Mouse (Mus musculus) right cerebral cortex, adult 2 months (tissue): ENCODE results near the gene Btnl1.

Experiments used
- DNase-seq, 2 experiments: peaks; one replicate each; pipeline ENCODE4 v3.0.0; 2021 to 2022; ENCODE audit warnings: low spot score in 2 of 2

The Btnl1 gene

DNA sequence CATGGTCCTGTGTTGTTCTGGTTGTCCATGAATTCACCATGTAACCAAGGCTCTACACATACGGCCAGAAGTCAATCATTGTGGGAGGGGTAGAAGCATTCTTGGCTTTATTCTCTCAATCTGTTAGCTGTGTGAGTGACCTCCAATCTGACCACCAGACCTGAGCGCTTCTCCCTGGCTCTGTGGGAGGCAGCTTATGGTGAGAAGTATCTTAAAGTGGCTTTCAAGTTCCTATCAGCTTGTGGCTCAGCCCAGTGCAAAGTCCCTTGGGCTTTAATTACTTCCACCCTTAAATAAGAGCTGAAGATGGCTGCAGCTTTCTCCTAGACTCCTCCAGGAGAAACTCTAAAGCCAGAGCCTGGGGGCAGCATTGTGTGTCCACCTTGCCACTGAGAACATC lies at the start of gene Btnl1:
Gene Btnl1 (plus strand): TSS at position 286 of the 400 bp plus-strand sequence.
- no peak for DNase-seq

DNA sequence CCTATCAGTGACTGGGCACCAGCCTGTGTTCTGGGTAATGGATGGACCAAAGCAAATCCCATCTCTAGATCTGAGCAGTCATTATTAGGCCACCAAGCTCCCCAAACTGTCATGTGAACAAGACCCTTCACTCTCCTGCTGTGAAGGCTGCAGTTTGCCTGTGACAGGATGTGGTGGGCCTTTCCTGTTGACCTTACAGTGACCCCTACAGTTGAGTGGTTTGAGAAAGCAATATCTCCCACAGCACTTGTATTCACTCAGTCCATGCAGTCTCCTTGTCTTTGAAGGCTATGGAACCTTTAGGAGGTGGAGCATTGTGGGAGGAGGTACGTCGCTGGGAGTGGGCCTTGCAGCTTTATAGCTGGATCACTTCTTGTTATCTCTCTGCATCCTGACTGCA lies 47.1 kb upstream of the Btnl1 start:
- DNase-seq, result no peak

DNA sequence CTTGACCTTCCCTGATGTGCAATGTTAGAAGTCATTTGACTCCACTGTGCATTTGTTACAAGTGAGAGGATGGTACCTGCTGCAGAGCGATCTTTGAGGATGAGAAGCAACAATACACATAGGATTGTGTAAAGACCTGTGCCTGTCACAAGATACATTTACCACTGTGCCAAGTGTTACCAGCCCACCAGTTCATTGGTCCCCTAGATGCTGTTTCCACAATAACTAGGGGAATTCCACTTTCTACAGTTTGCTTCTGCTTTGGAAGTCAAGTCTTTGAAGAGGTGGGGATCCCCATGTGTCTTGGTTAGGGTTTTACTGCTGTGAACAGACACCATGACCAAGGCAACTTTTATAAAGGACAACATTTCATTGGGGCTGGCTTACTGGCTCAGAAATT lies 45.7 kb upstream of the Btnl1 start:
- DNase-seq, result no peak

DNA sequence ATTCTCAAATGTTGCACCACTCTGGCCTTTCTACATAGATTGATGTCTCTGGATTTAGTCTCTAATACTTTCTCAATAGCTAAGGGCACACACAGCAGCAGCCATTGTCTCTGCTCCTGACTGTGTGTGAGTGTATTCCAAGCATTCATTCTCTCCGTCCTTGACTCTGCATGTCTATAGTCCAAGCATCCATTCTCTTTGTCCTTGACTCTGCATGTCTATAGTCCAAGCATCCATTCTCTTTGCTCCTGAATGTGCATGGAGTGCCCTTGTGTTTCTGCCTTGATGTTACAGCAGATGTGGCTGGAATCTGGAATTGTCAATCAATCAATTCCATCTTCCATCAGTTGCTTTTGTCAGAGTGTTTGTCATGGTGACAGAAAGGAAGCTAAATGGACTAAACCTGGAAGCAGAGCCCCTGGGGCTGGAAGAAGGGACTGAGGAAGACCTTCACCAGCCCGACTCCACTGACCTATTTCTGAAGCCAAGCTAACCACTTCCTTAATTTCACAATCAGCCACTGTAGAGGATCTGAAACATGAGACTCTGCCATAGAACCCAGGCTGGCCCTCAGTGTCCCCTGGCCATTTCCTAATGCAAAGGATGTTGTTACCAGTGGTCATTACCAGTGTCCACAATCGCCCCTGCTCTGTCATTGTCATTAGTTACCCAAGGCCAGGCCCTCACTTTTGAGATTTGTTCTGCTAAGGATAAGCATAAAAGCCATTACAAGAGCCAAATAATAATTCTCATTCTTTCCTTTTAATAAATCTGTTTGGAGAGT lies 36.1 kb upstream of the Btnl1 start:
- no peak for DNase-seq

DNA sequence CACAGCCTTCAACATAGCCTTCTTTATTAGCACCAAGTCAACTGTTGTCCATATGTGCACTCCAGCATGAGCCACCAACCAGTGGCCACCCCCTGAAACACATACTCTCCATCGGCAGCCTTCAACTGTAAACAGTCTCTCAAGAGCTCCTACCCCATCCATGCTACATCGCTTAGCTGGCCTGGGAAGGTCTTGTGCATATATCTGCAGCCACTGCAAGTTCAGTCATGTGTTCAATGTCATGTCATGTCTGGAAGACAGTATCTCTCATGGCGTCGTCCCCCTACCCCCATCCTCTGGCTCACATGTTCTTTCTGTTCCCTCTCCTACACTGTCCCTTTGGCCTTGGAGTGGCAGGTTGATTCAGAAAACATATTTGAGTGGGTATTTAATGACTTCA lies 32.0 kb upstream of the Btnl1 start:
- DNase-seq, result no peak

DNA sequence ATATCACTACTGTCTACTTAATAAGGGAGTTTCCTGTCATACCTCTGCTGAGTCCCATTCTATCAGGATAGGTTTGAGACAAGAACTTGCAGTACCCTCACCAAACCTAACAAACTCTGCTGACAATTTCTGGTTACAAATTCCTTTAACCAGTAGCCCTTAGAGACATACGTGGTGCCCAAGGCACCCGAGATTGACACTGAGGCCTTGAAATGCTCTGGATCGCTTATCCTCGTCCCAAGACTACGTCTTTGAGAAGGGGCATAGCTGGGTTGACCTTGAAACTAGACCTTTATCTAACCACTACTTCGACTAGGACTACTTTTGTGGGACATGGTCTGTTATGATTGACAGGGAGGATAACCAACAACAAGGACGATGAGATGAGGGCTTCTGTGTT lies 31.4 kb upstream of the Btnl1 start:
- DNase-seq, result no peak

DNA sequence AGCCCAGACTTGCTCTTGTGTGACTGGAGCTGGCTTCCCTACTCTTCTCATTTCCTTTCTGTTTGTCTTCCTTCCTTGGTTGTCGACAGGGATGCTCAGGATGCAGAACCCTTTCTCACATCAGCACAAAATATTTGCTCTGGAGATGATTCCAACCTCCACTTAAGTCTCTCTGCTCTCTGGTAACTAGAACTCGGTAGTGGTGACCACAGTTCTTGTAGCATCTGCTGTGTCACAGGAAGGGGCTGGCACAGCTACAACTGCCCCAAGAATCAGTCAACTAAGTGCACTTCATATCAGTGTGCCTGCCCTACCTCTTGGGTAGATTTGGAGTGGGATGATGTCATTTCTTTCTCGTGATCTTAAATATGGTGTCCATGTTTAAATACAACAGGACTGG lies 30.9 kb upstream of the Btnl1 start:
- no peak for DNase-seq

DNA sequence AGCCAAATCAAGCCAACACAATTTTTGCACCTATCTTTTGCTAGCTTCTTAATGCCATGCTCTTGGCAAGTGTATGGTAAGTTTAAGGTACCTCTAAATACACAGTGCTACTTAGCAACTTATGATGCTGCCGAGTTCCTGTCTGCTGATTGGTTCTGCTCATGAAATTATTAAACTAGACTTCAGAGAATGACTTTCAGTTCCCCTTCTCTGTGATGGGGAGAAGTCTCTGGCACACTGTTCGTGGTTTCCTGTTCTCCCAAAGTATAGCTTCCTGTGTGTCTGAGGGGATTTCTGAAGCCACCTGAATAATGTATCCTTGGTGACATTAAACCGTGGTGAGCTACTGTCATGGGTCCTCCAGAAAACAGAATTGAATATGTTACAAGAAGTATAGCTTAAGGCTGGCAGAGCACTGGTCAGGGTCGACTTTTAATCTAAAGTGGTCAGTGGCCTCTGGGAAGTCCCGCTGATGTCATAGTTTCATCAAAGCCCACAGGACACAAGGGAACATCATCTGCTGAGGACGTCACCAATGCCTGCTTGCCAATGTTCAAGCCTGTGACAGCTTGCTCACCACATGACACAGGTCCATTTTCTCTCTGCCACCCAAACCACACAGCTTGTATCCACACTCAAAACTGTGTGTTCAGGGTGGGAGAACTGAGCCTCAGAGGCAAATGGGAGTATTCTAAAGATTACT lies 29.2 kb upstream of the Btnl1 start:
- peak; percentile 62 to 80 for DNase-seq

DNA sequence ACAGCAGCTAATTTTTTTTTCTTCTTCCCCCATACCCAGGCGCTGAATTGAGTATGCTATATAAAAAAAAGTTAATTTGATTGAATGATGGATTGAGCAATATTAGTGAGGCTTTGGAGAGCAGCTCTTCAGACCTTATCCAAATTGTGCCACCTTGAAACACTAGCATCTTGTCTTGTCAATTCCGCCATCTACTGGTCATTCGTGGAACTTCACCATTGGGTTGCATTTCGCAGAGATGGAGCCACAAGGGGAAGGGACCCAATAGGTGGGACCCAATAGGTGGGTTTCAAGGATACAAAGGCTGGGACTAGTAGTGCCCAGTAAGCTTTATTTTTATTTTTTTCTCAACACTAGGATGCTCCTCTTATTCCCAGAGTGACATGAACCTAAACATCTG lies 27.5 kb upstream of the Btnl1 start:
- DNase-seq, result peak; percentile 88 to 89

DNA sequence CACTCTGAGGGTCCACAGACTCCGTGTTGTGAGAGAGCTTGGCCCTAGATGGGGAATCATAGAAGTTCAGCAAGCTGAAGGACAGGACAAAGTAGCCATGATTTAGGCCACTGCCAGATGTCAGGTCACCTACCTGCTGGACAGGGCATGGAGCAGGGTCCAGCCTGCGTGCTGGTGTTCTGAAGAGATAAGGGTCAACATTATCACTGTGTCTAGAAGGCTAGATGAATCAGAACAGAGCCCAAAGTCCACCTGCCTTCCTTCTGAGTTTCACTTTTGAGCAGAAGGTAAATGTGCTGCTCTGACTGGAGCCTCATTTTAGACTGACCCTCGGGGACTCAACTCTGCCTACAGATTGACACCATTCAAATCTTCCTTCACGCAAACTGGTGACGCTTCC lies 22.4 kb upstream of the Btnl1 start, which contains the start of gene Btnl2:
Gene Btnl2 (plus strand): TSS at position 284 of the 400 bp plus-strand sequence.
- DNase-seq, result no peak

DNA sequence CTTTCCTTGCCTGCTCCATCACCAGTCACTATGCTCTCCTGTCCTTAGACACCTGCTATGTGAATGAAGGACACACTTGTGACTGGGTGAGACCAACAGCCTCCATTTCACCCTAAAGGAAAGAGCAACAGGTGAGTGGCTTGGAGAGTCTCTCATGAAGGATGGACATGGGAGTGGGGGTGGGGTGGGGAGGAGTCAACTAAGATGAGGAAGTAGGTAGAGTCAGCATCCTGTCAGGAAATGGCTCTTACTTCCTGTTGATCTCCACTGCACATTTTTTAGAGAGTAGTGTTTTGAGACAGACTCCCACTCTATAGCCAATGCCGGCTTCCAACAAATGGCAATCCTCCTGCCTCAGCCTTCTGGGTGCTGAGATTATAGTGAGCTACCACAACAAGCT lies 22.0 kb upstream of the Btnl1 start:
- DNase-seq, result no peak

DNA sequence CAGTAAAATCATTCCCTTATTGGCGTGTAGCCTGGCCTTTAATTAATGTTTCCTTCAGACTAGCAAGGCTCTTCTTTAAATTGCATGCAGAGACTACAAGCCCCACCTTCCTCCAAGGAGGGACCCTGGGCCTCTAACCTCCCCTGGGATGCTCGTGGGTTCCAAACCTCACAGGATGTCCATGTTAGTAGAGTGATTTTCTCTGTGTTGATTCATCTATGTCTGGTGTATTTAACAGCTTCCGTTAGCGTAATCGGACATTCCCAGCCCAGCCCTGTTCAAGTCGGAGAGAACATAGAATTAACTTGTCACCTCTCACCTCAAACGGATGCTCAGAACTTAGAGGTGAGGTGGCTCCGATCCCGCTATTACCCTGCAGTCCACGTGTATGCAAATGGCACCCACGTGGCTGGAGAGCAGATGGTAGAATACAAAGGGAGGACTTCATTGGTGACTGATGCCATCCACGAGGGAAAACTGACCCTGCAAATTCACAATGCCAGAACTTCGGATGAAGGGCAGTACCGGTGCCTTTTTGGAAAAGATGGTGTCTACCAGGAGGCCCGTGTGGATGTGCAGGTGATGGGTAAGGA lies 13.9 kb upstream of the Btnl1 start:
- DNase-seq, result no peak

DNA sequence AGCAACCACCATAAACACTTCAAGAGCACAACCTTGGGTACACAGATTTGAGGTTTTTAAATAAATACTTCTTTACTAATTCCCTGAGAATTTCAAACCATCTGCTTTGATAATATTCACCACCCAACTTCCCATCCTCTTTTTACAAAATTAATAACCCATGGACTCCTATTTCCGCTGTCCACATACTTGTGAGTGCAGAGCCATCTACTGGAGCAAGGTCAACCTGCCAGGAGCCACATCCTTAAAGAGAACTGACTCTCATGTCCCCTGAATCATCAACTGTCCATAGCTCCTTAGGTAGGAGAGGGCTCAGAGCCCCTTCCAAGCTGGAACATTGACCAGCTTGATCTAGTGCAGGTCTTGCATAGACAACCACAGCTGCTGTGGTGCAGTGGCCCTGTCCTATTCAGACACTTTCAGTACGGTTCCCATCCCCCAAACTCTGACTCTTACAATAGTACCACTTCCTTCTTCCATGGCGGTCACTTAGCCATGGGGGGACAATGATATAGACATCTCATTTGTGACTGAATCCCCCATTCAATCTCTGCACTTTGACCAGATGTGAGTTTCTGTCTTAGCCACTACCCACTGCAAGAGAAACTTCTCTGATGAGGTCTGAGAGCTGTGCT lies 13.1 kb upstream of the Btnl1 start:
- DNase-seq, result no peak

DNA sequence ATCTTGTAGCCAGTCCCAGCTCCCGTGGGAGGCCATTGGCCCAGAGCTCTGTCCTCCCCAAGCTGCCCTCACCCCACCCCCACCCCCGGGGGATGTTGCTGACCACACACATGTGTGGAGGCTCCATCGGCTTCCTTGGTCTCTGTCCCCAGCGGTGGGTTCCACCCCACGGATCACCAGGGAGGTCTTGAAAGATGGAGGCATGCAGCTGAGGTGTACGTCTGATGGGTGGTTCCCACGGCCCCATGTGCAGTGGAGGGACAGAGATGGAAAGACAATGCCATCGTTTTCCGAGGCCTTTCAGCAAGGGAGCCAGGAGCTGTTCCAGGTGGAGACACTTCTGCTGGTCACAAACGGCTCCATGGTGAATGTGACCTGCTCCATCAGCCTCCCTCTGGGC lies 11.9 kb upstream of the Btnl1 start:
- DNase-seq, result no peak

DNA sequence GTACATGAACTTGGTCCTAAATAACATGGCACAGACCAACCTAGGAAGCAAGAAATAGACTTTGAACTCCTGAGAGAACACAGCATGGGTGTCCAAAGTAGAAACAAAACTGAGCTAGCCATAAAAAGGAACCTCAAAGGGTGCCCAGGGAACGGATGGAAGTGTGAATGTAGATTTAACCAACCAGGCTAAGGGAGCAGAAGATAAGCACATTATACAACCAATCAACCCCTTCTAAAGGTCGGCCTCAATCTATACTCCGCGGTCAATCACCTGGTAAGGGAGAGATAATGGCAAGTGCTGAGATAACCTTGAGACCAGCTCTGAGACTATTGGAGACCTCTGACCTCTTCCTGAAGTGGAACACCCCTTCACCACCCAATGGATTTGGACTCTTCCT lies 6.4 kb upstream of the Btnl1 start:
- no peak for DNase-seq

DNA sequence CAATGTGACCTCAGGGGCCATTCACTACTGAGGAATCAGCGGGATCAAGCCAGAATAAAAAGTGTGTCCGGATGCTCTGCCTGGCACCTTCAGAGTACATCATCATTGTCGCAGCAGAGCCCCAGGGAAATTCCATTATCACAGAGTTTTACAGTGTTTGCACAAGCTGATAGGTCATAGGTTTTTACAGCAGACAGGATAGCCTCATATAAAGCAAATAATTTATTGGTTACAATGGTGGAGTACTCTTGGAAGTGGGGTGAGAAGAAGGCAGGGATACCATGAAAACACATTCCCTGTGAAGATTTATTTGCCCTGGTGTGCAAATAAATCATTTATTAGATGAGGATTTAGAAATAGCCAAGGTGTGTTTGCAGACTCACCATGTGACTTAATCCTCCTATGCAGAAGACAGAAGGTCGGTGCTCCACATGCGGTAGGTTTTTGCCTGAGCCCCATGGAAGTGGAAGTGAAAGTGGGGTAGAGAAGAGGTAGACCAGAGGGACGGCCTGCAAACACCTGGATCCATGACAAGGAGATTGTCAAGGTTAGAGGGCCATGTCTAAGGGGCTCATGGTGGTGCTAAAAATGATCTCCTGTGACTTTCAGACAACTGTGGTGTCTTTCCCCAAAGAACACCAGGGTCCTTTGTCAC lies 3.8 kb upstream of the Btnl1 start:
- DNase-seq, result no peak

DNA sequence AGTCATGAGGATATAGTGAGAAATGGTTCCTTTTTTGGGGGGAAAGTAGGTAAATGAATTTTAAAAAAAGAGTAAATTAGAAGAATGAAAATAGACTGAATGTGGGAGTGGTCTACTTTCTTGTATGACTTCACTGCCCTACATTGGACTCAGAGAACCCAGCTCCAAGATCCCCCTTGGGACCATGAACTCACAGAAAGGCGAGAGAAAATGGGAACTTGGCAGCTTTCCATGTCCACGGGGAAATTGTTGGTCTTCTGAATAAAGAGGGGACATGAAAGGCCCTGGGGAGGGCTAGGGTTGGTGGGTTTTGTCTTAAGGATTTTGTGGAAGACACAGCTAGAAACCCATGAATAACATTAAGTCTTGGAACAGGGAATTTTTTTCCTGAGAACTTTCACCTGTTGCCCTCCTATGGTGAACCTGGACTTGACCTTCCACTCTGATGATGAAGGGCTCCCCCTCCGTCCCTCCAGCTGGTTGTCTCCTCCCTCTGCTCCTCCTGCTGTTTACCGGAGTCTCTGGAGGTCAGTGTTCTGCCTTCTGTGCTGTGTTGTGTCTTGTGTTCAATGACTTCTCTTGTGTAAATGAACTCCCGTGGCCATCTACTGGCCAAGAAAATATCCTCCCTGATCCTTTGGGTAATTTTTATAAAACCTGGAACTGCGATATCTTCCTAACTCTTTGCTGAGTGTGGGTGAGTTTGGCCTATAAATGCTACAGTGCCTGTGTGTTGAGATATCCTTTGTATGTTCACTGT lies 698 bp downstream of the Btnl1 start:
- no peak for DNase-seq

DNA sequence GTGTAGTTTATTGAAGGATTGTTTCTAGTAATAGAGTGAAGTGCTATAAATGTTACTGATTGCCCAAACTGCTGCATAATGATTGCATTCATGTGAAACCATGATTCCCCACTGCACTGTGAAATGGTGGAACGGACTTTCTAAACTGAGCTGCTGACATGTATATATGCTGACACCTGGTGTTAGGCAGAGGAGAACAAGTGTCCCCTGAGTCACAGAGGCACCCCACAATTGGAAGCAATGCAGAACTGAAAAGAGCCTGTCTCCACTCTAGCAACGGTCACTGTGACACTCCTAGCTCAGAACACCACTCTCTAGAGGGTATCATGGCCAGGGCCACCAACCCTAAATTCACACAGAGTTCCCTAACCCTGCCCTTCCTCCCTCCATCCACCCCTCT lies 1.8 kb downstream of the Btnl1 start:
- no peak for DNase-seq

DNA sequence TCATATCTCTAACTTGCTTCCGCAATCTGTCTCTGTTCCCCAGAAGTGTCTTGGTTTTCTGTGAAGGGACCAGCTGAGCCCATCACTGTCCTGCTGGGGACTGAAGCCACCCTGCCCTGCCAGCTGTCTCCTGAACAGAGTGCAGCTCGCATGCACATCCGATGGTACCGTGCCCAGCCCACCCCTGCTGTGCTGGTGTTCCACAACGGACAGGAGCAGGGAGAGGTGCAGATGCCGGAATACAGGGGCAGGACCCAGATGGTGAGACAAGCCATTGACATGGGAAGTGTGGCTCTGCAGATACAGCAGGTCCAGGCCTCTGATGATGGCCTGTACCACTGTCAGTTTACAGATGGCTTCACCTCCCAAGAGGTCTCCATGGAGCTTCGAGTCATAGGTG lies 2.5 kb downstream of the Btnl1 start:
- no peak for DNase-seq

DNA sequence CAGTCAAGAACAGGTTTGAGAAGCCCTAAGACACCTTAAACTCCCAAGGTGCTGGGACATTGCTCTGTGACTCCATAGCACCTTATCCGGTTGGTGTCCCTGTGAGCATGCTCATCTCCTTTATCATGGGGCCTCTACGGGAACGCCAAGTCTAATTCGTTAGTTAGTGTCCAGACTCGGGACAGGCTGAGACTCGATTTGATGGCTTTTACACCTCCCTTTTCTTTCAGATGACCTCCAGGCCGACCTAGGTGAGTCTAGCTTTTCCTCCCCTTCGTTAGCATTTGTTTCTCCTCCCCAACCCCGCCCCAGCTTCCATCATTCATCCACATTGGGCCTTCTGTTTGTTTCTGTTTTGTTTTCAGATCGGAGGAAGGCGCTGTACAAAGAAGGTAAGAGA lies 4.9 kb downstream of the Btnl1 start:
- no peak for DNase-seq

DNA sequence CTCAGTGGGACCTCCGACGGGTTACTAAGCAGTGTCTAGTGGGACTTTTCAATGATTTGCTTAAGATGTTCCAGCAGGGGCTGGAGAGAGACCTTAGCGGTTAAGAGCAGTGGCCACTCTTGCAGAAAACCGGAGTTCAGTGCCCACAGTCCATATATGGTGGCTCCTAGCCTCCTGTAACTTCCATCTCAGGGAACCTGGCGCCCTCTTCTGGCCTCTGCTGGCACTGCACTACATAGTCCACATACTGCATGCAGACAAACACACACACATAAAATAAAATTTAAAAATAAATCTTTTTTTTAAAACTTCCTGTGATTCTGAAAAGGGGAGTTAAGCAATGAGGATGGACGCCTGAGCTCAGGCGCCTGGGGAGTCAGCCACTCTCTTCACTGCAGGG lies 6.3 kb downstream of the Btnl1 start:
- DNase-seq, result no peak
